Mouse (Mus musculus): ENCODE data around the gene Matk.

Matk gene

GRCm38 (mm10) chr10:81304597-81305238 is 52.0 kb downstream of the Matk start:
- DNase-seq, result peak; percentile 70

GRCm38 (mm10) chr10:81305663-81306062 is 52.9 kb downstream of the Matk start:
- DNase-seq, result no peak

- DNase-seq, result no peak
Measured at GRCm38 (mm10) chr10:81306173-81306668, 53.5 kb downstream of the Matk start.

- no peak for DNase-seq
Measured at GRCm38 (mm10) chr10:81306837-81307682, 54.3 kb downstream of the Matk start.

DNA sequence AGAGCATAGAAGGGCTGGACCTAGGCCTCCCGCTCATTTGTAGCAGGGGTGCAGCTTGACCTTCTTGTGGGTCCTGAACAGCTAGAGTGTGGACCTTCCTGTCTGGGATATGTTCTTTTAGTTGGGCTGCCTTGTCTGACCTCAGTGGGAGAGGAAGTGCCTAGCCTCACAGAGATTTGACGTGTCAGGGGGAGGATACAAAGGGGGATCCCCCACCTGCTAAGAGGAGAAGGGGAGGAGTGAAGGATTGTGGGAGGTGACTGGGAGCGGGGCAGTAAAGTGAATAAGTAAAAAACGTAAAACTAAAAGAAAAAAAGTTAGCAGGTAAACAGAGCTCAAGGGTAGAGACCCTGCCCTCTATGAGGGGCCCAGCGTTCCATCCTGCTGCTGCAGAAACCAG is 56.8 kb downstream of the Matk start:
- no peak for DNase-seq

All from cerebellum, adult 11 months (tissue).